Mouse (Mus musculus): ENCODE results near the gene AI837181.
"Not testable (repeated sequence)": the region's sequence is repeated elsewhere in the genome, so short reads cannot be mapped to it uniquely, and the experiment has no call there.

AI837181 gene

DNA sequence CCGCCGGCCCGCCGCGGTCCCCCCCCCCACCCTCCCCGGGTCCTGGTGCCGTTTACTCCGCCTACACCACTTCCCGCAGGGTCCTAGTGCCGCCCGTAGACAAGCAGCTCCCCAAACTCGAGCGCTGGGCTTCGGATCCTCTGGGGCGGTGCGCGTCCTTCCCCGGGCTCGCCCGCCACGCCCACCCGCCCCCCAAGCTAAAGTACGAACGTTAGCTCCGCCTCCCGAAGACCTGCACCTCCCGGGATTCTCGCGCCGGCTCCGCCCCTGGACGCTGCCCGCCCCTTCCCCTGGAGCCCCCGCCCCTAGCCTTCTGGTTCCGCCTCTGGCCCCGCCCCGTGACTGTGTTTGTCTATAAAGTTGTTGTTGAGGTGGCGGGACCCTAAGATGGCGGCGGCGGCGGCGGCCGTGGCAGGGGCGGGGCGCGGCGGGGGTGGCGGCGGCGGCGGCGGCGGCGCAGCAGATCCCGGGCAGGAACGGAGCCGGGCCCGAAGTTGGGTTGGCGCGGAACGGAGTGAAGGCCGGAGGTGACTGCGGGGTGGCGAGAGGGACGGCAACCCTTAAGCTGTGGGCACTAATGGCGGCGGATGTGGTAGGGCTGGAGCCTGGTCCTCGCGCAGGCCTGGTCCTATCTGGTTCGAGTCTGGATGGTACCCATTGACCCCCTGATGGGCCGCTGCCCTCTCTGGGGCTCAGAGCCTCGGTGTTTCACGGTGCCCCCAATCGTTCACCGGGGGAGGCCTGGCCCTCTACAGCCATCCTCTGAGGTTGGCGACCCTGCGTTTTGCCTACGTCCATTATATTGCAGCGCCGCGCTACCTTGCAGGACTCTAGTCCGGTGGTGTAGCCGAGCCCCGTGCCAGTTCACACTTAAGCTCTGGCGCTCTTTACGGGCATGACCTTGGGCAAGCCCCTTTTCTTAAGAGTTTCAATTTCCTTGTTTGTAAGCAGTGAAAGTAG is at the start of gene AI837181, which contains the start of gene Drap1:
Gene AI837181 (plus strand): TSS at position 363 of the 960 bp plus-strand sequence.
Gene Drap1 (minus strand): TSS at position 198 of the 960 bp plus-strand sequence.
- DNase-seq = peak; percentile 96 to 98

DNA sequence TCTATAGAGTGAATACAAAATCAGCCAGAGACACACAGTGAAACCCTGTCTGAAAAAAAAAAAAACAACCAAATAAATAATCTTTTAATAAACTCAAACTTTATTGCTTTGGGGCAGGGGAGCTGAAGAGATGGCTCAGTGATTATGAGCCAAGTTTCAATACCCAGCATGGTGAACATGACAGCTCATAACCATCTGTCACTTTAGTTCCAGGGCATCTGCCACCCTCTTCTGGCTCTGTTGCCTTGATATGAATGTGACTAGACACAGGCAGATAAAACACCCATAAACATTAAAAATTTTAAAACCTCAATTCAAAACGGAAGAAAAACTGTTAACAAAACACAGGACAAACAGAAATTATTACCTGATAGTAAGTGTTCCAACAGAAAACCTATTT is 47.5 kb upstream of the AI837181 start:
- DNase-seq = no peak

DNA sequence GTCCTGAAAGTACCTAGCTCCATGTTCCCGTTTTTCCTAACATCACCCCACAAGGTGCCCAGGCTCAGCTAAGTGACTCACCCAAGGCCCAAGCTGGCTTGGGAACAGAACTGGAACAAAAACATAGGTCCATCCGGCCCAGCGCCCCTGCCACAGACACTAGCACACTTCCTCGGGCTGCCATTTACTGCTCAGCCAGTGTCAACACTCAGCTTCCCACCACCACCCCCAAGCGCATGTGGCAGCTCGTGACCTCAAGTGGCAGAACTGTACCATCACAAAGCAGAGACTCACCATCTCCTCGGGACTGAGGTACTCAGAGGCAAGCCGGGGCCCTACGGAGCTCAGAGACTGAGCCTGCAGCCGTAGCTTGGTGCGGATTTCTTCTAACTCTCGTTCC is 41.6 kb upstream of the AI837181 start:
- no peak for DNase-seq

DNA sequence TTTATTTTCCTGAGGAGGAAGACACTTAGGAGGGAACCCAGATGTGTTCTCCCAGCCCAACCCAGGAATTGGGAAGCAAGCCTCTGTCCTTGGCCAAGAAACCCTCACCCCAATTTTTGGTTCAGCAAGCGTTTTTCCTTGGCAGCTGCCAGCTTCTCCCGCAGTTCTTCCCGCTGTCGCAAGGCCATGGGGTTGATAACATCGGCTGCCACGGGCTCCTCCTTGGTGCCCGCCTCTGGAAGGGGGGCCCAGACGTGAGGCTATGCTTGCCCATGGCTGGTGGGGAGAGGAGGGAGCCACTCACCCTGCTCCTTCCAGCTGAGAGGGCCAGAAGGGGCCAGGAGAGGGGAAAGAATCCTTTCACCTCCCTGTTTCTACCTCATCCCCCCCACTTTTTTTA is 40.2 kb upstream of the AI837181 start:
- DNase-seq = no peak

DNA sequence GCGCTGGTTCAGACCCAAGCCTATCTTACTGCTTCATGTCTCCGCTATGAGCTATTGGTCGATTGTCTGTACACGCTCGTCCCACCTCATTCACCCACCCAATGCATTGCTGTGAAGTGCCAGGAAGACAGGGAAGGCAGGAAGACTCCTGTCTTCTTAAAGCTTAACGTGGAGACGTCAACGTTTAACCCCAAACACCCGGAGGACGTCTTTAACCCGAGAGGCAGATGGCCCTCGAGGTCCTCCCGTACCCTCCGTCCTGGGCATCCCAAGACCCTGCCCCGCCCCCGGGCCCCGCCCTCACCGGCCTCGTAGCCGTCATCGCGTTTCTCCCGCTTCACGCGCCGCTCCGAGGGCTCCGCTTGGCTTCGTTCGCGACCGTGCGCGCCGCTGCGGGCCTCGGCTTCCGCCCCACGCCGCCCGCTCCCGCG is 36.9 kb upstream of the AI837181 start:
- DNase-seq = peak in 1 of 2 experiments; percentile 72

DNA sequence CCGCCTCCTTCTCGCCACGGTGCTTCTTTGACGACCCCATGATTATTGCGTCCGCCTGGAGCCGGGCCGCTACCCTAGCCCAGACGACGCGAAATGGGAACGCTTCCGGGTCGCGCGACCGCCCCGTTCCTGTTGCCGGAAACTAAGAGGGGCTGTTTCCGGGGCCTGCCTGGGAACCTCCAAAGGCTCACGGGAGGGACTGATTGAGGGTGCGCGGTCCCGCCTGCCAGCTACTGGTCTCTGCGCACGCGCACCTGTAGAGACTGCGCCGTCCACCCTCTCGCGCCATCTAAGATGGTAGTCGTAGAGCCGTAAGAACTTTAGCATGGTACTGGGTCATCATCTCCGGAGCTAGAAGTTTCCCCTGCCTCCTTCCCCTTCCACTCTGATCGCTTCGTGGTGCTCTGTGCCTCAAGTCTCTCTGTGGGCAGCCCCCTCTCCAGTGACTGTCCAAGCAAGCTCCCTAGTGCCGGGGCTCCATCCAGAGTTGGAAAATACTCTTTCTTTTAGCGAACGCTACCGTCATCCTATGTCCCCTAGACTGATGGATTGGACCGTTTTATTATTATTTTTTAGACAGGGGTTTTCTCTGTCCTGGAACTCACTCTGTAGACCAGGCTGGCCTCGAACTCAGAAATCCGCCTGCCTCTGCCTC is 36.2 kb upstream of the AI837181 start, which contains the start of gene Sart1:
Gene Sart1 (minus strand): TSS at position 116 of the 655 bp plus-strand sequence.
- peak; percentile 97 to 98 for DNase-seq

DNA sequence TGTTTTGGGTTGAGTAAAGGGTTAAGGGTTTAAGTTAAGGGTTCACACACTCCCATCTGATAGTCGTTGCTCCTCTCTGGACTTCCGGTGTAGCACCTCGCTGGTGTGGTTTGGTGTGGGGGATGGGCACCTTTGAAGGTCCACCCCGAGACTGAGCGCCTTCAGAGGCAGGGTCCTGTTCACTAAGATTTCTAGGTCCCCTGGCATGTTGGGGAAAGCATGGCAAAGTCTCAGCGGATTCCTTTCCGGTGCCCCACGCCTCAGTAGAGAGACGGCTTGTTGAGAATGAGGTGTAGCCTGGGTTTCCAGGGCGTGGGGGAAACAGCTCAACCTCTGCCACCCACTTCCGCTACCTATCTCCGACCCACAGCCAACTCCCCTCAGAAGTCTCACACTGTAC is 35.3 kb upstream of the AI837181 start:
- peak in 1 of 2 experiments; percentile 46 for DNase-seq

DNA sequence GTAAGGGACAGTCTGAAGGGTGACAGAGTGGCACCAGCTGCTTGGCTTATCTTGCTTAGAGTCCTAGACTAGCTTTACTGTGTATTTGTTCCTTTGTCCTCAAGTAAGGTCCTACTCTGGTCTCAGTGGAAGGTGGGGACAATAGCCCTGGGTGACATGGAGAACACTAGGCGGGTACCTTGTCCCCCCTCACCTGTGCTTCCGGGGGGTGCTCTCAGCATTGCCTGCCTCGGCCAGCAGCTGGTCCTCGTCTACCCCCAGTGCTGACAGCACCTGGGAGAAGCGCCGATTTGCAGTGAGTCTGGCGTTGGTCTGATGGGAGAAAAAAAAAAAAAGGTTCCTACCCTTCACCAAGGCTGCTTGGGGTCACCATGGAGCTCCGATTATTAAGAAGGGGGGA is 34.5 kb upstream of the AI837181 start:
- DNase-seq = no peak

DNA sequence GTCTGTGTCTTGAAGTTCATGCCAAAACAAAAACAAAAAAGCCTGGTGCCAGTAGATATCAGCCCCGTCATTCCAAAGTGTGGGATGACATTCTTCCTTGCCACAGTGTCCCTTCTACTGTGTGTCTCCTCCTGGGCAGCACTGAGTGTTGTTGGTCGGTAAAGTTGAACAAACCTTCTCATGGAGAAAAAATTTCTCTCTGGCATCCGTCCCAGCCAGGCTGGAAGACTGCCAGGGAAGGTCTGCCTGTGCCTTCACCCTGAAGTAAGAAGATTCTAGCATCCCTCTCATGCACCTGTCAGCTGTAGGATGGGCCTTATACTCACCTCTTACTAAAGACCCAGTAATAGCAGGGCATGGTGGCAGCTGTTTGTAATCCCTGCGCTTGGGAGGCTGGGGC is 32.1 kb upstream of the AI837181 start:
- peak; percentile 71 to 87 for DNase-seq

DNA sequence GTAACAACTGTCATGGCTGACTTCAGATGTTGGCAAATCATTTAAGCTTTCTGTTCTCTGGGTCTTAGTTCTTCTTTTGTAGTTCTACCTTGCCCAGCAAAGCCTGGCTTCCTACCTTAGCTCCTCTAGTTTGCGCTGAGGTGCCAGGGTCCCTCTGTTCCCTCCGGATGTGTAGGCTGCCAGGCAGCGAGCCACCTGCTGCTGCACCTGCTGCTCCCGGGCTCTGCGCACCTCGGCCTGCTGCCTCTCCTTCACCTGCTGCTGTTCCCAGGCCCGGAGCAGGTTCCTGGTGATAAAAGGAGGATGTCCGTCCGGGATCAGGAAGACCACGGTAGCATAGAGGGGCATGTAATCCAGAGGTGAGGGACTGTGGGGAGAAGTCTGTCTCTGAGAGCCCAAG is 30.8 kb upstream of the AI837181 start:
- no peak for DNase-seq

DNA sequence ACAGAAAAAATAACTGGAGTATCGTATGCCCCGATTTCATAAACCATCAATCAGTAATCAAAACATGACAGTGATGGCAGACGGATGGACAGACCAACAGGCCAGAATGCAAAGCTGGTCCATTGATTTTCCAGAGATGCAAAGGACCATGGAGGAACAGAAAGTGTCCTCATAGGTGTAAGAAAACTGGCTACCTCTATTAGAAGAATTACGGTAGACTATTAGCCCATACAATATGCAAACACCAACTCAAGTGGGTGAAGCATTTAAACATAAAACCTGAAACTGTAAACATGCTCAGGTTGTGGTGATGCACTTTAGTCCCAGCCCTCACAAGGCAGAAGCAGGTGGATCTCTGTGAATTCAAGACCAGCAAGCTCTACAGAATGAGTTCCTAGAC is 29.6 kb upstream of the AI837181 start:
- DNase-seq = no peak

DNA sequence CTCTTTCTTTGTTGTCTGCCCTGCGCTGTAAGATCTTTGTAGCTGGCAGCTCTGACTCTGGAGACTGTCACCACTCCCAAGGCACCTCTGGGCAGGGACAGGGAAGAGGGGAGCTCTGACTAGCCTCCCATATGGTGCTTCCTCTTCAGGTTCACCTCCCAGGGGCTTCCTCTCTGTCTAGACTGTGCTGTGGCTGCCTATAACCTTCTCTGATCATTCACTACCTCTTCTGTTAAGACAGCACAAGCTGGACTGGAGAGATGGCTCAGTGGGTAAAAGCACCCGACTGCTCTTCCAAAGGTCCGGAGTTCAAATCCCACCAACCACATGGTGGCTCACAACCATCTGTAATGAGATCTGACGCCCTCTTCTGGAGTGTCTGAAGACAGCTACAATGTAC is 23.9 kb upstream of the AI837181 start:
- not testable (repeated sequence) for DNase-seq

DNA sequence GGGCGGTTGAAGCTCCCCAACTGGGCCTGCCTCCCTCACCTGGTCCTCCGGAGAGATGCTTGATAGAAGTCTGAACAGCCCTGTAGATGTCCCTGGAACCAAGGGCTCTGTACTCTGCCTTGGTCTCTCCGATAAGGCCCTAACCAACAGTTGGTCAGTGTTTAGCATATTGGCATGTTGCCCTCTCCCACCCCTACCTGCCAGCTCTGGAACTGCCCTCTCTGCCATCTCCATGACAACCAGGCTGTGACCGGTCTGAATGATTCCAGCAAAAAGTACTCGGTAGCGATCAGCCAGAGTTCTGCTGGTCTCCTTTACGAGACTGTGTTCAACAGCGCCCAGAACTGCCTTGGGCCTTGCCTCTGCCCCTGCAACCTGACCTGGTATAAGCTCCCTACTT is 22.7 kb upstream of the AI837181 start, which contains the start of gene Tsga10ip:
Gene Tsga10ip (minus strand): TSS at position 234 of the 400 bp plus-strand sequence.
- DNase-seq = no peak

DNA sequence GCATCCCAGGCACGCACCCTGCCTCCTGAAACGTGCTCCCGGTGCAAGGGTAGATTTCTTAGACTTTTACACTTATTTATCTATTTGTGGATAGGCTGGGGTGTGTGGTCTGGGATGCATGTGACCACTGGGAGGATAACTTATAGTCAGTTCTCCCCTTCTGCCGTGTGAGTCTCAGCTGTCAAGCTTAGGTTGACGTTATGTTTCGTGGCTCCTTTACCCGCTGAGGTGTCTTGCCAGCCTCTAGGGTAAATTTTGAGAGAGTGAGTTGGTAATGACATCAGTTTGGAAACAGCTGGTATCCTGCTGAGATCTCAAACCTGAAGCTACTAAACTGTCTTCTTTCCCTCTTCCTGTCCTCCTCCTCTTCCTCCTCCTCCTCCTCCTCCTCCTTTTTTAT is 19.0 kb upstream of the AI837181 start:
- DNase-seq = no peak

DNA sequence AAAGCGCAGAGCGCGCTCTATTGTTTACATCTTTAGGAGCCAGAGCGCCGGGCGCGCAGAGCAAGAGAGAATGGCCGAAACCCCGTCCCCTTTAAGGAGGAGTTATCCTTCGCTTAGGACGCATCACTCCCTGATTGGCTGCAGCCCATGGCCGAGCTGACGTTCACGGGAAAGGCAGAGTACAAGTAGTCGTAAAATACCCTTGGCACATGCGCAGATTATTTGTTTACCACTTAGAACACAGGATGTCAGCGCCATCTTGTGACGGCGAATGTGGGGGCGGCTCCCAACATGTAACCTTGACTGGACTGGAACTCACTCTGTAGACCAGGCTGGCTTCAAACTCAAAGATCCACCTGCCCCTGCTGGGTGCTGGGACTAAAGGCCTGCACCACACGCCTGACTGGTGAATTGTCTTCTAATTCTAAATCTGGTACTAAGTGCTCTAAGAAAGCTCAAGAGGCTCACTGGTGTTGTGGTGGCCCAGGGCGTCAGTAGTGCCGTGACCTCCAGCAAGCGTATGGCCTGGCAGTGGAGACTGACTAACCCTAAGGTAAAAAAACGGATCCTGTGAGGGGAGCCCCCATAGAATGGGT is 18.3 kb upstream of the AI837181 start:
- peak; percentile 51 to 54 for DNase-seq

DNA sequence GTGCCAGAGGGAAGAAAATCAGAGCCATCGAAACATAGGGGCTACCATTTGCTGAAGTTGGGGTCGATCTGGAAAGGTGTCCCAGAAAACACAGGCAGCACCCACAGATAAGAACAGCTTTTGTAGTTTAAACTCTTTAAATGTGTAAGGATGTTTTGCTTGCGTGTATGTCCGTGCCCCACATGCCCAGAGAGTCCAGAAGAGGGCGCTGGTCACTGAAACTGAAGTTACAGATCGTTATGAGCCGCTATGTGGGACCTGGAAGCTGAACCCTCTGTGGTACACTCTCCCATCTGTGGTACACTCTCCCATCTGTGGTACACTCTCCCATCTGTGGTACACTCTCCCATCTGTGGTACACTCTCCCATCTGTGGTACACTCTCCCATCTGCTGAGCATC is 17.8 kb upstream of the AI837181 start:
- DNase-seq = peak; percentile 71 to 81

DNA sequence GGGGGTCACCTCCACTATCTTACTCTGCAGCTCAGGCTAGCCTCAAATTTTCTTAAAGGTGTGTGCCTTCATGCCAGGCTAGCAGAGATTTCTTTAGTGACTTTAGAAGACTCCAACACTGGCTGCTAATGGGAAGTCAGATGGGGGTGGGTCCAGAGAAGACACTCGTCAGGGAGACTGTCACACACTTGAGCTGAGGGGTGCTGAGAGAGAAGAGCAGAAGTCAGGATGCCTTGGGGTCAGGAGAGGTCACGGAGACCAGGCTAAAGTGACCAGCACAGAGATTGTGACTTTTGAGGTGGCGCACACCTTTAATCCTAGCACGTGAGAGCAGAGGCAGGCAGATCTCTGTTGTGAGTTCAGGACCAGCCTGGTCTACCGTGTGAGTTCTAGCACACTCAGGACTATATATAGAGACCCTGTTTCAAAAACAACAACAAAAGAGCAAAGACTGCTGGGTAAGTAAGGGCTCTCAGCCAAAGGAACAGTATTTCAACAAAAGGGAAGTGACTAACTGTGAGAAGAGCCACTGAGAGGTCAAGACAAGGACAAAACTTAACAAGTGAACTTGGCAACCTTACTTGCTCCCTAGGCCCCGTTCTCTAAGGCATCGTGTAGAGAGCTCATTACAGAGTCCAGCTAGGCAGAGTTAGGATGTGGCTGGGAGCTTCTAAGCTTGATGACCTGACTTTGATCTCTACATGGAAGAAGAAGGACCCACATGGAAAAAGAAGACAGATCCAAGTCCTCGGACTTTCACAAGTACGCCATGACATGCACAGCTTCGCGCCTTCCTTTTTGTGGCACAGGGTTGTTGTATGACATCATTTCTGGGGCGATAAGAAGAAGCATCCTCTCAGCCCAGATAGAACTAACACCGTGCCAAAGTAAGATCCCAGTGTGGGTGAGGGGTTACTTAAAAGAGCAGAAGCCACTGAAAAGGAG is 16.6 kb upstream of the AI837181 start:
- DNase-seq = peak; percentile 43 to 71

DNA sequence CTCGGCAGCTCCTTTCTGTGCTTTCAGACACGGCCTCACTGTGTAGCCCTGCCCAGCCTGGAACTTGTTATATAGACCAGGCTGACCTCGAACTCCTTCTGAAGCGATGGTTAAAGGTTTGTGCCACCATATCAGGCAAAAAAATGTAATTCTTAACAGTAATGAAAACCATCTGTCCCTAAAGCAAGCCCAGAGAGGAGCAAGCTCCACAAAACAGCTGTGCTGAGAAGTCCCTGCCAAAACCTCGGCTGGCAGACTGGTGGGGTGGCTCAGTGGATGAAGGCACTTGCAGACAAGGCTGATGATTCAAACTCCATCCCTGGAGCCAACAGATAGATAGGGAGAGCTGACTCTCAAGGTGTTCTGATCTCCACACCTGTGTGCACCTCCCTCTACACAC is 15.9 kb upstream of the AI837181 start:
- no peak for DNase-seq

DNA sequence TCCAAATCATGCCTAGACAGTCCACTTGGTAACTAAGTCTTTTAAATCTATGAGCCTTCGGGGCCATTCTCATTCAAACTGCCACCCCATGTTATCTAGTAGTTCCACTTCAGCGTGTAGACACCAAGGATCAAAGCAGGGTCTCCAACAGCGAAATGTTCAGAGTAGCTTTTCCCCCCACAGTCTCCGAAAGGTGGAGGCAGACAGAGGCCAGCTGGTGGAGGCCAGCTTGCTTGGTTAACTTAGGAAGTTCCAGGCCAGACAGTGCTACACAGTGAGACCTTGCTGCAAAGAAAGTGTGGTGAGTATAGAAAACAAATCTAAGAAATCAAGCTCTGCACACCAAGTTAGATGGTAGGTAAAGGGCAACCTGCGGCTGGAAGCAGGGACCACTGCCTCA is 14.3 kb upstream of the AI837181 start:
- DNase-seq = no peak

DNA sequence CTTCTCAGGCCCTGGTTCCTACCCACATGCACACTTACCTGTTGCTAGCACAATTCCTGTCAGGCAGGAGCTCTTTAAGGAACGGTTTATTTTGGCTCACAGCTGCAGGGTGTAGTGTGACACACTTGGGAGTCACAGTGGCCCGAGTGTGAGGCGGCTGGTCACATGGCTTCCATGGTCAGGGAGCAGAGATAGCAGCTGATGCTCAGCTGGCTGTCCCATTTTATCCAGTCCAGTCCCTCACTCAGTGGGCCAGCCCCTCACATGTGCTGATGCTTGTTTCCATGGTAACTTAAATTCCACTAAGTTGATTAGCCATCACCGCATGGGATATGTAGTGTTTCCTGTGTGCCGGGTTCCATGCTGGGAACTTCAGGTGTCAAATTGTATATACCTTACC is 13.0 kb upstream of the AI837181 start:
- DNase-seq = peak in 1 of 2 experiments; percentile 43

DNA sequence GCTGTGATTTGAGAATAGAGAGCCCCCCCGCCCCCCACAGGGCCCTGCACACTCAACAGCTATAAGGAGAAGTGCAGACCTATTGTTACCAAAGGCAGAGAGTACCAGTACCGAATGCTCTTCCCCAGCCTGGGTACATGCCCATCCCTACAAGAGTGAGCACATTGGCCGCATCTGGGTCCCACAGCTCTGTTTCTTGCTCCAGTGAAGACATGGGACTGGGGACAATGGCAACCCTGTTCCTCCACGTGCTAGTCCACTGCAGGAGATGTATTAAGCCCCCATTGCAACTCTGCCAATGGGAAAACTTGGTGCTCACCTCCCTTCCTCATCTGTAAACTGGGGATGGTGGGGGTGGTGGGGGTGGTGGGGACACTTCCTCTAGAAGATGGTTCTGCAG is 11.1 kb upstream of the AI837181 start:
- DNase-seq = no peak

DNA sequence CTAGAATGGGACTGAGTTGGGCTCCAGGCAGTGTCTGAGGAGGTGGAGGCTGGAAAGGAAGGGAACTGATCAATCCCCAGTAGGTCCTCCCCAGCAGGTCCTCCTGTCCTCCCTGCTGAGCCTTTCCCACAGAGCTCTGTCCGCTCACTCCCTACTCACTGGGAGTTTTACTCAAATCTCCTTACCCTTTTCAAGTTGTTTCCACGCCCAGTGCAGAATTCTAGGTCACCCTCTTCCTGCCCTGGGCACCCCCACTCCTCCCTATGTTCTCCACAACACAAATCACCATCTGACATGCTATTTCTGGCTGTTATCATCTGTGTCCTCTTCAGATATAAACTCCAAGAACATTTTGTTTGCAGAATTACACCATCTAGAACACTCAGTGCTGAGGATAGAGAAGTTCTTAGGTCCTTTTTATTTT is 10.4 kb upstream of the AI837181 start:
- DNase-seq = peak in 1 of 2 experiments; percentile 72
